Mouse (Mus musculus) liver (tissue): Measurements from ENCODE around the gene Gtf2f2.
A peak's percentile ranks its signal among the peaks of the same experiment; 100 is the strongest.
"Not testable (repeated sequence)": the region's sequence is repeated elsewhere in the genome, so short reads cannot be mapped to it uniquely, and the experiment has no call there.

ENCODE experiments used
- DNase-seq: peaks from one replicate; pipeline ENCODE4 v3.0.0-alpha.2; 2020; ENCODE audit warnings: mixed read lengths

The Gtf2f2 gene

GRCm38 (mm10) chr14:75992371-75992770 lies 18.3 kb downstream of the Gtf2f2 start:
- no peak for DNase-seq

- DNase-seq, result no peak
Observed at GRCm38 (mm10) chr14:75990936-75991335, 19.7 kb downstream of the Gtf2f2 start.

DNA sequence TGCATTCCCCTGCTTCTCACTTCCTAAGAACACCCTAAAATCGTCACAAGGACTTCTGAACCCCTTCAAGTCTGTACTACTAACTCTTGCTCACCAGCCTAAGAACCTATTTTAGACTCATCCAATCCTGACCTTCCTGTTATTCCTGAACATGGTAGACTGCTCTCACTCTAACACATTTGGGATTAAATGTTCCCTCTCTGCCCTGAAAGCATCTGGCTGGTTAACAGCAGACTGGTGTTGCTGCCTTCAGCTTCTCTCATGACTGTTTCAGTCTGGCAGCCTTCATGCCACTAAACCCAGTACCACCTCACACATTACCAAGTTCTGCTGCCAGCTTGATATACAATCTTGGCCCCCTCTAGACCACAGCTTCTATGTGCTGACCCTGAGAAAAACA lies 21.5 kb downstream of the Gtf2f2 start:
- no peak for DNase-seq

GRCm38 (mm10) chr14:75986878-75987483 lies 23.7 kb downstream of the Gtf2f2 start:
- no peak for DNase-seq

DNA sequence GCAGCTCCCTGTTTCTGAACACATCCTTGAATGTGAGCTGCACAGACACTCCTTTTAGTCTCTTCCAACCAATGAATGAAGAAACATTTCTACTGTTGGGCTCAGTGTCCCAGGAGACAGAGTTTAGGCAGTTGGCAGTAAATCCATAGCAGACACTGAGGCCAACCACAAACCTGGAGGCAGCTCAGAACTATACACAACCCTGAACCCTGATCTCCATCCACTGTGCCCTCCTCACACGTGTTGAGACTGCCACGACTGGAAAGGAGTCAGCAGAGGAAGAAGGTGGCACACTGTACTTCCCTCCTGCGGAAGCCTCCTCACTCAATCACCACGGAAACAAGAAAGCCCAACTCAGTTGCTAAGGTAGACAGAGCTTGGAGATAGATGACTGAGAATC lies 25.6 kb downstream of the Gtf2f2 start:
- DNase-seq, result no peak

GRCm38 (mm10) chr14:75983891-75984290 lies 26.8 kb downstream of the Gtf2f2 start:
- no peak for DNase-seq

DNA sequence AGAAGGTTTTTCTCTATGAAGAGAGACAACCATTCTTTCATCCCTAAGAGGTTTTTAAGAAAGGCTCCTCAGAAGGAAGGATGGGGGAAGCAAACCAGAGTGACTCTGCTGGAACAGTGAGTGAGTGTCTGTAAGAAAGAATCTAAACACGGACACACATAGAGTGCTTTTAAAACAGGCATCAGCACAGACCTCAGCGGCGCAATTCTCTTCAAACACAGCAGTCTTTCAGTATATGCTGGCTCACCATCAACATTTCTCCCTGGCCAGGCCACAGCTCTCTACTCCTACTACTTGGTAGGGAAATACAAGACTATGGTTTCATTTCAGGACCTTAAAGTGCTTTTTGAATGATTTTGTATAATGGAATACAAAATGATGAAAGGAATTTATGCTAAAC lies 29.4 kb downstream of the Gtf2f2 start:
- DNase-seq, result no peak

DNA sequence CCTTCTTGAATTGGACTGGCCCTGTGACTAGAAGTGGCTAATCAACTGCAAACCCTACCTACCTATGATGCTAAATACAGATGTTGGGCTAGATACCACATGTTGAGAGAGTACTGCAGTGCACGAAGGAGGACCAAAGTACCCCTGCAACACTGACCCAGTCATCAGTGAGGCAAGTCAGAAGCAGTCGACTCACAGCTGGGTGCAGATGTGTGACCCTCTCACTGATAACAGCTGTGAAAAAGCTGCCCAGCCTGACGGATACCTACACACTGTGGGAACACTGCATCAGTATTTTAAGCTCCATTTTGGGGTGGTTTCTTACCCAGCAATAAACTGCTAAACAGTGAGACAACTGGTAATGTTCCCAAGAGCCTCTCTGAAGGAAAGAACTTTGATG lies 34.6 kb downstream of the Gtf2f2 start:
- no peak for DNase-seq

GRCm38 (mm10) chr14:75967291-75967690 lies 43.4 kb downstream of the Gtf2f2 start:
- no peak for DNase-seq

- no peak for DNase-seq
Observed at GRCm38 (mm10) chr14:75964433-75964832, 46.2 kb downstream of the Gtf2f2 start.

GRCm38 (mm10) chr14:75964000-75964399 lies 46.7 kb downstream of the Gtf2f2 start:
- DNase-seq, result no peak

GRCm38 (mm10) chr14:75963215-75963614 lies 47.5 kb downstream of the Gtf2f2 start:
- no peak for DNase-seq

DNA sequence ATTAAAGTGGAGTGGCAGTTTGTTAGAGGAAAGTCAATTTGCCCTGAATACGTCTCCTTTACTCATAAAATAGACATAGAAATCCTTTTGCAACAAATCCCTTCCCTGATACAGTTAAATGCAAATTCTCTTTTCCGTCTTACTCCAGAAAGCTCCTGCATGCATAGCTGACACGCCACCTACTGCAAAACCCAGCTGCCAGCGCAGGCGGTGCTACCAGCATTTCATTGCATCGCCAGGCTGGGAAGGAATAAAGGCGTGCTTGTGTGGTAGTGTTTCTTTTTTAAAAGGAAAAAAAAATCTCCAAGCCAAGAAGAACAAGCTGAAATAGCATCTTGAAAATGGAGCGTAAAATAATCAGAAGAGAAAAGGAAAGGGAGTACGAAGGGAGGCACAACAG lies 48.4 kb downstream of the Gtf2f2 start:
- no peak for DNase-seq

DNA sequence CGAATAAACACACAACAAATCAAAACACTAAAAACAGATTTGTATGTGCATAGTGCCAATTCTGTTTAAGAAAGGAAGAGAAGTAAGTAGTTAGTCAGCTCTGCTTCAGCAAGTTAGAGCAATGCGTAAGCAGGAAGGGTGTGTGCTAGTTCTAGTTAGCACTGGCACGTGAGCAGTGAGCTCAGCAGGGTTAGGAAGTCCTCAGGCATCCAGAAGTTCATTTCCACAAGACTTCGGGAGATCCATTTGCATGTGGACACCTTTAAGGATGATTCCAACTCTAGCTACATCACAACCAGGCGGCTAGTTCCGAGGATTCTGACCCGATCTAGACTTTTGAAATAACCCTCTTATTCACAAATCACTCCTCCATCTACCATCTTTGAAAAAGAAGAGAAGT lies 55.9 kb downstream of the Gtf2f2 start, which contains the start of gene Kctd4:
TSS of gene Kctd4 (plus strand) at position 244 of the 400 bp plus-strand sequence.
- no peak for DNase-seq

DNA sequence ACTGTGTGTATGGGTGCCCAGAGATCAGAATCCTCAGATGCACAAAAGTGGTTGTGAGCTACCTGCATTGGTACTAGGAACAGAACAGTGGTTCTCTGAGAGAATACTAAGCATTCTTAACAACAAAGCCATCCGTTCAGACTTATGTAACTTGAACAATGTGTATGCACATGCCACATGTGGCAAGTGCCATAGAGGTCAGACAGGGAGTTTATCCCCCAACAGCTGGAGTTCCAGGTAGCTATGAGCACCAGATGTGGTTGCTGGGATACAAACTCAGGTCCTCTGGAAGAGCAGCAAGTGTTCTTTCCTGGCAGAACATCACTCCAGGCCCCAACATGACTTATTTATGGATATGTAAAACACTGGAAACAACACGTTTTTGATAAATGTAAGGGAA lies 57.7 kb downstream of the Gtf2f2 start:
- DNase-seq, result no peak

- DNase-seq, result no peak
Observed at GRCm38 (mm10) chr14:75947674-75948073, 63.0 kb downstream of the Gtf2f2 start.

DNA sequence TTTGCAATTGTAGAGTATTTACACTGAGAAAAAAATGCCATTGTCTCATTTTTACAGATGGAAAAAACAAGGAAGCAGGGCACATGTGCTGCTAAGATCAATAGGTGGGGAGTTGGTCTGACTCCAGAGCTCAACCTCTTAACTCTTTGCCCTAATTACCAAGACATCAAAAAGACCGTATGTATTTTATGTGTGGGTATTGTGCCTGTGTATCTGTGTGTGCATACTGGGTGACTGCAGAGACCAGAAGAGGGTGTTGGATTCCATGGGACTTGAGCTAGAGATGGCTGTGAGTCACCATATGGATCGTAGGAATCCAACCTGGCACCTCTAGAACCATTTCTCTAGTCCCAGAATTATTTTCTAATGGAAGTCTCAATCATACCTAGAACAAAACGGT lies 68.3 kb downstream of the Gtf2f2 start:
- DNase-seq, result no peak

- no peak for DNase-seq
Observed at GRCm38 (mm10) chr14:75941500-75941899, 69.2 kb downstream of the Gtf2f2 start.

GRCm38 (mm10) chr14:75937714-75938113 lies 73.0 kb downstream of the Gtf2f2 start:
- DNase-seq, result no peak

GRCm38 (mm10) chr14:75934359-75934758 lies 76.3 kb downstream of the Gtf2f2 start:
- DNase-seq, result peak; percentile 35

DNA sequence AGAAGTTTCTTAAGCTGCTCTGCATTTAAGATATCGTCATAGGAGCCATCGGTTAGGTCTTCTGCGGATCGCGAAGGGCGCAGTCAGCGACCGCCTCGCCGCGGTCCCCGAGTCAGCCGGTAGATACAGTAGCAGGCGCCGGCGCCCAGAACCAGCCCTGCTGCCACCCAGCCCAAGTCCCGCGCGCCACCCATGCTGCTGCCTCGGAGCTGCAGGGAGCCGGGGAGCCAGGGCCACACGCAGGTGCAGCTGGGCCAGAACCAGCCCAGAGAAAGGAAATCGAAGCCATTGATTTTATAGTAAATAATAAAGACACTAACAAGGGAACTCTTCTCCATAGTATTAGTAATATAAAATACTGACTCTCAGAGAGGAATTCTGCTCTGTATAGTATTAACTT lies 79.4 kb downstream of the Gtf2f2 start:
- no peak for DNase-seq

DNA sequence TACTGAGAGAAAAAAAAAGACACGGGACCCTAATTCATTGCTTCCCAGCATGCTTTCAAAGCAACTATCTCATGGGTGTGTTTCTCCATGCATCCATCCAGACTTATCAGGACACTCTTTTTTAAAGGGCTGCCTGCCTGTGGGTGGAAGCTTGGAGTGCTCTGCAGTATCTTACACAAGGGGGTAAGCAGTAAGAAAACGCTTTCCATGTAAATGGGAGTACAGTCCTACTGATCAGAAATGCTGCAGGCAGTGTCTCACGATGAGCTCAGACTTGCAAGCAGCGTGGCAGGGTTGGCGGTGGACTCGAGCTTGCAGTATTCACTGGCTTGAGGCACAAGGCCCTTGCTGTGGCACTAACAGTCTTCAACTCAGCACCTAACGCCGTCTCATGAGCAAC lies 81.0 kb downstream of the Gtf2f2 start:
- DNase-seq, result not testable (repeated sequence)

DNA sequence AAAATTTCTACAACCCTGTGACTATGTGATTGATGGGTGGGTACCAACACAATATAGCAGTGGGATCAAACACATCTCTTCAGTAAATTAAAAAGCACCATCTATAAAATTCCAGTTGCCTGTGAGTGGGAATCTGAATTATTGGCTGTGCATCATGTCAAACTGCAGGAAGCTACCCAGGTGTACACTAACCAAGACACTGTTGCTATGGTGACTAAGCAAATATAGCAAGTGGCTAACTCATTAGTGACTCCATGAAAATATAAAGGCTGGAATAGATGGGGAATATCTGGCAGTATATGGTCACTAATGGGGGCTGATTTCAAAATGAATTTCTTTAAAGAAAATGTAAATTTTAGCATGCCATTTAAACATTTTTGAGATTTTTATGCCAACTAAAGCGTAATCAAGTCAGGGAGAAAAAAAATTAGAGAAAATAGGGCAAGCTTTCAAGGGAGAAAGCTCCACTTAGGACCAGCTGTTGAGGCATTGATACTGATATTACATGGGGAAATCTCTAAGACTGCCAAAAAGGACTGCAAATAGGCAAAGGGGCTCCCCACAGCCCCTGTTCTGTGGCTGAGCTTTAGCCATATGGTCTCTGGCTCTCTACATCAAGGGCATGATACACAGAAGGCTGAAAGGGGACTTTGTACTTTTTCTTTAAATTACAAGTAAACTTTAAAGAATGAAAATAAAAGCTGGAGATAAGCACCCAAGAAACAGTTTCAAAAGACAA lies 87.2 kb downstream of the Gtf2f2 start:
- no peak for DNase-seq

GRCm38 (mm10) chr14:75912665-75913064 lies 98.0 kb downstream of the Gtf2f2 start:
- peak; percentile 26 for DNase-seq

DNA sequence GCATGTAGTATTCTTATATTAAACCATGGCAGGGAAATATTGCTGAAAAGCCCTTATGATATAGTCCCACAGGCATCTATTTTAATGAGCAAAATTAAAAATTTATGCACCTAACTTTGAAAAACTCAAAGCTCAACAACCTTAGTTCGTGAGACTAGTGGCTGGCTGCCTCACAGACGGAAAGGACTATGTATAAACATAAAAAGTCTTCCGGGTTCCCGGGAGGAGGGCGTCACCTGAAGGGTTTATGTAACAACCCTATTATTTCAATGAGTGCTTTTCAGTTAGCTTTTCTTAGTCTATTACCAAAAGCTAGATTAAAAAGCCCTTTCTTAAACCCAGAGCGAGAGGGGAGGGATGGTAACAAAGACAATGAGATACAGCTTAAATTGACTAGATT lies 98.7 kb downstream of the Gtf2f2 start:
- DNase-seq, result no peak
